Mouse (Mus musculus) lung, postnatal 0 days (tissue): ENCODE results near the gene Nme1.

Experiments used
- CTCF ChIP-seq: IDR thresholded peaks from 2 replicates; pipeline ENCODE4 v1.5.1; 2016; ENCODE audit warnings: antibody characterized with exemption, mild to moderate bottlenecking
- EP300 ChIP-seq: IDR thresholded peaks from 2 replicates; pipeline ENCODE4 v1.6.1; 2016; ENCODE audit warnings: antibody characterized with exemption, mild to moderate bottlenecking, control low read depth

GRCm38 (mm10) chr11:93995720-93996305 is 27.5 kb upstream of the Nme1 start, which contains the start of gene Spag9:
- TF ChIP-seq CTCF (no peak), EP300 (peak; percentile 68)
